Mouse (Mus musculus): ENCODE data around the gene Sergef. TPM values are rescaled to one million over a fixed set of nuclear protein-coding genes. Genes with fewer than 3 reads are reported as not detected.

Sergef gene
- total RNA-seq, 2 experiments from 2014 or later = 0.43 TPM; not detected in 1

GRCm38 (mm10) chr7:46422052-46422763, 217.4 kb downstream of the Sergef start:
- ATAC-seq (replicated peaks; ENCODE audit: low FRiP score, poor library complexity, severe bottlenecking) = no peak

GRCm38 (mm10) chr7:46421535-46421934, 218.1 kb downstream of the Sergef start:
- ATAC-seq (replicated peaks; ENCODE audit: low FRiP score, poor library complexity, severe bottlenecking) = no peak

GRCm38 (mm10) chr7:46418102-46418622, 221.4 kb downstream of the Sergef start:
- ATAC-seq (replicated peaks; ENCODE audit: low FRiP score, poor library complexity, severe bottlenecking) = no peak

GRCm38 (mm10) chr7:46417467-46417866, 222.1 kb downstream of the Sergef start:
- no peak for ATAC-seq (replicated peaks; ENCODE audit: low FRiP score, poor library complexity, severe bottlenecking)

GRCm38 (mm10) chr7:46415818-46416425, 223.7 kb downstream of the Sergef start:
- ATAC-seq (replicated peaks; ENCODE audit: low FRiP score, poor library complexity, severe bottlenecking) = no peak

GRCm38 (mm10) chr7:46413959-46414725, 225.5 kb downstream of the Sergef start:
- ATAC-seq (replicated peaks; ENCODE audit: low FRiP score, poor library complexity, severe bottlenecking) = no peak

GRCm38 (mm10) chr7:46412823-46413222, 226.8 kb downstream of the Sergef start:
- ATAC-seq (replicated peaks; ENCODE audit: low FRiP score, poor library complexity, severe bottlenecking) = no peak

GRCm38 (mm10) chr7:46410727-46411126, 228.9 kb downstream of the Sergef start:
- ATAC-seq (replicated peaks; ENCODE audit: low FRiP score, poor library complexity, severe bottlenecking) = no peak

- ATAC-seq (replicated peaks; ENCODE audit: low FRiP score, poor library complexity, severe bottlenecking) = no peak
Measured at GRCm38 (mm10) chr7:46409204-46409789, 230.3 kb downstream of the Sergef start.

- ATAC-seq (replicated peaks; ENCODE audit: low FRiP score, poor library complexity, severe bottlenecking) = no peak
Measured at GRCm38 (mm10) chr7:46408606-46409005, 231.0 kb downstream of the Sergef start.

GRCm38 (mm10) chr7:46404756-46405155, 234.9 kb downstream of the Sergef start:
- no peak for ATAC-seq (replicated peaks; ENCODE audit: low FRiP score, poor library complexity, severe bottlenecking)

GRCm38 (mm10) chr7:46403616-46404485, 235.8 kb downstream of the Sergef start:
- ATAC-seq (replicated peaks; ENCODE audit: low FRiP score, poor library complexity, severe bottlenecking) = no peak

GRCm38 (mm10) chr7:46401371-46402180, 238.0 kb downstream of the Sergef start:
- no peak for ATAC-seq (replicated peaks; ENCODE audit: low FRiP score, poor library complexity, severe bottlenecking)

- no peak for ATAC-seq (replicated peaks; ENCODE audit: low FRiP score, poor library complexity, severe bottlenecking)
Measured at GRCm38 (mm10) chr7:46400346-46400745, 239.3 kb downstream of the Sergef start.

- no peak for ATAC-seq (replicated peaks; ENCODE audit: low FRiP score, poor library complexity, severe bottlenecking)
Measured at GRCm38 (mm10) chr7:46399676-46400075, 239.9 kb downstream of the Sergef start.

- ATAC-seq (replicated peaks; ENCODE audit: low FRiP score, poor library complexity, severe bottlenecking) = no peak
Measured at GRCm38 (mm10) chr7:46398612-46399011, 241.0 kb downstream of the Sergef start.

GRCm38 (mm10) chr7:46397732-46398333, 241.8 kb downstream of the Sergef start:
- ATAC-seq (replicated peaks; ENCODE audit: low FRiP score, poor library complexity, severe bottlenecking) = no peak

All from erythroblast, adult 5-6 weeks (primary cell).